Mouse (Mus musculus) midbrain, embryonic 11.5 days (tissue): ENCODE results near the gene Poldip3. TPM values are rescaled to one million over a fixed set of nuclear protein-coding genes. Genes with fewer than 3 reads are reported as not detected.
"Not testable (repeated sequence)": the region's sequence is repeated elsewhere in the genome, so short reads cannot be mapped to it uniquely, and the experiment has no call there.

Experiments used
- ATAC-seq: fragments of 200-750 bp; cut with Nextera tagmentation; 2 replicates; pipeline ENCODE4 v1.8.0; 2017; ENCODE audit warnings: moderate TSS enrichment, moderate library complexity; ENCODE audit not compliant: low FRiP score
- DNase-seq: peaks from one replicate; pipeline ENCODE4 v3.0.0; 2015; ENCODE audit warnings: low spot score; ENCODE audit errors: missing footprints
- H3K27ac ChIP-seq: fragments of 300-500 bp; sonication (generic); 2 replicates; pipeline ENCODE4 v1.5.1; 2014; ENCODE audit warnings: low read depth, low read length
- H3K27me3 ChIP-seq: fragments of 300-500 bp; sonication (generic); 2 replicates; pipeline ENCODE4 v1.6.1; 2014; ENCODE audit warnings: mild to moderate bottlenecking, low read length, moderate library complexity, mixed read lengths; ENCODE audit not compliant: control insufficient read depth, insufficient read depth
- H3K36me3 ChIP-seq: fragments of 300-500 bp; sonication (generic); 2 replicates; pipeline ENCODE4 v1.6.1; 2014; ENCODE audit warnings: mild to moderate bottlenecking, low read length, moderate library complexity, mixed read lengths; ENCODE audit not compliant: control insufficient read depth, insufficient read depth
- H3K4me1 ChIP-seq: fragments of 300-500 bp; sonication (generic); 2 replicates; pipeline ENCODE4 v1.6.1; 2014; ENCODE audit warnings: low read length; ENCODE audit not compliant: control insufficient read depth, insufficient read depth
- H3K4me2 ChIP-seq: fragments of 300-500 bp; sonication (generic); 2 replicates; pipeline ENCODE4 v1.6.1; 2014; ENCODE audit warnings: mild to moderate bottlenecking, moderate library complexity
- H3K4me3 ChIP-seq: fragments of 300-500 bp; sonication (generic); 2 replicates; pipeline ENCODE4 v1.5.1; 2014; ENCODE audit warnings: low read depth, low read length
- H3K9ac ChIP-seq: fragments of 300-500 bp; sonication (generic); 2 replicates; pipeline ENCODE4 v1.6.1; 2014; ENCODE audit warnings: low read length
- H3K9me3 ChIP-seq: fragments of 300-500 bp; sonication (generic); 2 replicates; pipeline ENCODE4 v1.6.1; 2016; ENCODE audit warnings: low read length; ENCODE audit not compliant: control insufficient read depth
- WGBS: fragments of 180-500 bp; shearing (Covaris S2); extraction: QIAGEN DNeasy Blood & Tissue Kit; methylation state at CpG from one replicate; pipeline ENCODE4 v1.1.7; 2014; 5-methylcytosine and 5-hydroxymethylcytosine counted together
- polyA plus RNA-seq: library from polyadenylated mRNA; unstranded; fragments of >200 nt; fragmentation: Nextera tagmentation; extraction: Ambion mirVana; gene quantifications from 2 replicates; pipeline ENCODE4 v1.2.1, GENCODE M21; 2014

Gene Poldip3
- polyA plus RNA-seq, 1 experiment from 2014 or later = 167 TPM

GRCm38 (mm10) chr15:83142861-83143260 is 6.3 kb downstream of the Poldip3 start:
- Histone ChIP-seq H3K27ac (no peak overlapping the region), H3K9me3 (no peaks in the 10 kb centered on the region), H3K4me2 (no peak overlapping the region), H3K9ac (no peak overlapping the region), H3K4me3 (no peak overlapping the region), H3K4me1 (peaks cover 4% of the 10 kb centered on the region), H3K36me3 (peaks cover 14% of the 10 kb centered on the region), H3K27me3 (no peaks in the 10 kb centered on the region)
- DNase-seq = no peak
- ATAC-seq = no peak
- WGBS = 50% methylated on average over 5 of the region's 5 CpGs

GRCm38 (mm10) chr15:83135654-83136053 is 13.5 kb downstream of the Poldip3 start:
- Histone ChIP-seq H3K4me3 (no peak overlapping the region), H3K4me2 (no peak overlapping the region), H3K9me3 (no peaks in the 10 kb centered on the region), H3K4me1 (no peaks in the 10 kb centered on the region), H3K9ac (no peak overlapping the region), H3K27ac (no peak overlapping the region), H3K36me3 (peaks cover 36% of the 10 kb centered on the region), H3K27me3 (no peaks in the 10 kb centered on the region)
- ATAC-seq (no peak), DNase-seq (no peak)
- 94% methylated on average over 2 of the region's 2 CpGs for whole genome bisulfite sequencing

DNA sequence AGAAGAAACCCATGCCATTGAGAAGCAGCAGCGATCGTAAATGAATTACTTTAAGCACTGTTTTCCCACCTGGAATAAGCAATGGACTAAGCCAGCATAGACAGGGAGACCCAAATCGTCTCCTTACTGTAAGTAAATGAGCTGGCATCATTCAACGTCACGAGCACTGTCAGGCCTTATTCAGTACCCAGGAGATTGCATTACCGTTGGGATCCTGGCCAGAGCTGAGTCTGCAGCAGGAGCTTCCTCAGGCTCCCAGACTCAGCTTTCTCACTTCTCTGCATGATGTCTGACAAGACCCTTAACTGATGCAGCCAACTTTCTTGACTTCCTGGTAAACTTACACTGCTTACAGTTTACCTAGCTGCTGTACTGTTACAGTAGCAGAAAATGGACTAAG is 14.5 kb downstream of the Poldip3 start:
- Histone ChIP-seq H3K36me3 (peaks cover 39% of the 10 kb centered on the region), H3K9ac (no peak overlapping the region), H3K27me3 (no peaks in the 10 kb centered on the region), H3K4me1 (no peaks in the 10 kb centered on the region), H3K4me2 (no peak overlapping the region), H3K9me3 (no peaks in the 10 kb centered on the region), H3K27ac (no peak overlapping the region), H3K4me3 (no peak overlapping the region)
- no peak for DNase-seq
- WGBS = 89% methylated on average over 6 of the region's 6 CpGs
- ATAC-seq = no peak

DNA sequence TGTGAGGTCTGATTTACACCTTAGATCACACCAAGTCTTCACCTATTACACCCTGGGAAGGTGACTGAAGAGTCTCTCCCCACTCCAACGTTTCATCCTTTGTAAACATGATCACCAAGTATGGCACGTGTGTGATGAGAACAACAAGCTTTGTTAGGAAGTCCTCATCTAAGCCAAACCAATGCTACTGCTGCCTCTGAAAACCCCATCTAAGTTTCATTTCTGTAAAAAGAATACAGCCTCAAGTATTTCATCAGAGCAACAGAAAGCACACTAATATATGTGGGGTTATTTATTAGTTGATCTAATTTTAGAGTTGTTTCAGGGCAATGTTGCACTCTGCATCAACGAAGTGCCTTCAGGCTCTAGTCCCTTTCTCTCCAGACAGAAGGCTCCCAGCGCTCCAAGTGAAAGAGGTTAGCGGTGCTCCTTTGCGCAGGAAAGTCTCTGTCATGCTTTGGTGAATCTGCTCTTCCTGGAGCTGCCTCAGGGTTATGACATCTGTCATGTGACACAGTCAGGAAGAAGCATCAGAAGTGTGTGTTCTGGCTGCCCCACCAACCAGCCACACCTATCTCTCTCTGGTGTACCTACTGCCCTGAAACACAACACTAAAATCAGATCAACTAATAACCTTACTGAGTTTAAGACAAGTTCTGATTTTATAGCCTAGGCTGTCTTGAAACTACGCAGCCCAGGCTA is 19.5 kb downstream of the Poldip3 start:
- Histone ChIP-seq H3K36me3 (peaks cover 56% of the 10 kb centered on the region), H3K9me3 (no peaks in the 10 kb centered on the region), H3K4me1 (no peaks in the 10 kb centered on the region), H3K4me2 (no peak overlapping the region), H3K9ac (no peak overlapping the region), H3K4me3 (no peak overlapping the region), H3K27me3 (no peaks in the 10 kb centered on the region), H3K27ac (no peak overlapping the region)
- ATAC-seq = no peak
- no peak for DNase-seq
- 93% methylated on average over 7 of the region's 7 CpGs for WGBS

DNA sequence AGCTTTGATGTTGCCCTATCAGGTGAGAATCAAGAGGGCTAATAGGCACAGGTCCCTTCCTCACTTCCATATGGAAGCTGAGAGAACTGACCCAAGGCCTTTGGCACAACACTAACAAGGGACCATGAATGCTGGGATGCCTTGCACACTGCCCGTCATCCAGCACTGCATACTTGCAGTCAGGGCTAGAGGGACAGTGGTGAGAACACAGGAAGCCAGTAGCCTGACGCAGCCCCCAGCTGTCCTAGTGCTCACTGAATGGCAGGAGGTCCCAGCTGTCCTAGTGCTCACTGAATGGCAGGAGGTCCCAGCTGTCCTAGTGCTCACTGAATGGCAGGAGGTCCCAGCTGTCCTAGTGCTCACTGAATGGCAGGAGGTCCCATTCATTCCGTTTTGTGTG is 22.1 kb downstream of the Poldip3 start:
- H3K4me2 ChIP-seq, H3K27me3 ChIP-seq, H3K9me3 ChIP-seq, DNase-seq, H3K9ac ChIP-seq, H3K4me3 ChIP-seq, H3K27ac ChIP-seq, ATAC-seq, H3K4me1 ChIP-seq: not testable (repeated sequence)
- peaks cover 46% of the 10 kb centered on the region for H3K36me3 ChIP-seq
- WGBS = 76% methylated on average over 3 of the region's 3 CpGs

DNA sequence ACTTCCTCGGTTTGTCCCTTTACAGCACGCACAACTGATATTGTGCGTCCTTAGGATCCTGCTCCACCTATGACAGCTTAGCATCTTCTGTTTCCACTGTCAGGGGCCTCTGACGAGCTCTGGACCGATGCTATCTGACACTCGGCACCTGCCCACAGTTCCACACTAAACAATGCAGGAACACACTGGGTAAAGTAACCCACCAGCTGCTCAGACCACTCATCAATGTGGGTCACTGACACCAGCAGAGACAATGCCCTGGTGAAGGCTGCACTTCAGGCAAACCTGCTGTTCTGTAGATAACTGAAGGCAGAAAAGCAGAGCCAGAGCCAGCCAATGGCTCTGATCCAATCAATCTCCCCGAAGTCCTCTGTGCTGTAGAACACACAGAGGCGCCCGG is 22.6 kb downstream of the Poldip3 start:
- no peak overlapping the region for H3K27ac ChIP-seq
- H3K36me3 ChIP-seq = peaks cover 42% of the 10 kb centered on the region
- H3K4me3 ChIP-seq = no peak overlapping the region
- H3K9me3 ChIP-seq = no peaks in the 10 kb centered on the region
- H3K9ac ChIP-seq = no peak overlapping the region
- no peaks in the 10 kb centered on the region for H3K27me3 ChIP-seq
- no peak overlapping the region for H3K4me2 ChIP-seq
- 93% methylated on average over 9 of the region's 9 CpGs for WGBS
- DNase-seq (no peak), ATAC-seq (no peak)
- peaks cover 1% of the 10 kb centered on the region for H3K4me1 ChIP-seq

DNA sequence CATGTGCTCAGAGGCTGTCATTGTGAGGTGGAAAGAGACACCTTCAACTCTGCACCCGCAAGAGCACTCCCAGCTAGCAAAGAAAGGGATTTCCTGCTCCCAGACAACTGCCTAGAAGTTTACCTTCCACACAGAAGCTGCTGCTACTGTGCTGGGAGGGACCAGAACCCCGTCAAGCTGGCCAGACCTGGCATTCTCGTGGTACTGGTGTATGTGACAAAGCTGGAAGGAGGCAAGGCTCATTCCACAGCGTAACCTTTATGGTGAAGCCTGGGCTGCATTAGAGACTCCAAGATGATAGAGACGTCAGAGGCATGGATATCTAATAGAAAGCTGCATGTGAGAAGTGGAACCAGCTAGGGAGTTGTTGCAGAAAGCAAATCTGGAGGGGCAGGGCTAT is 24.6 kb downstream of the Poldip3 start:
- Histone ChIP-seq H3K9ac (no peak overlapping the region), H3K4me3 (no peak overlapping the region), H3K9me3 (no peaks in the 10 kb centered on the region), H3K27ac (no peak overlapping the region), H3K27me3 (no peaks in the 10 kb centered on the region), H3K36me3 (peaks cover 35% of the 10 kb centered on the region), H3K4me2 (no peak overlapping the region), H3K4me1 (peaks cover 7% of the 10 kb centered on the region)
- WGBS = 63% methylated on average over 5 of the region's 5 CpGs
- ATAC-seq (no peak), DNase-seq (no peak)

DNA sequence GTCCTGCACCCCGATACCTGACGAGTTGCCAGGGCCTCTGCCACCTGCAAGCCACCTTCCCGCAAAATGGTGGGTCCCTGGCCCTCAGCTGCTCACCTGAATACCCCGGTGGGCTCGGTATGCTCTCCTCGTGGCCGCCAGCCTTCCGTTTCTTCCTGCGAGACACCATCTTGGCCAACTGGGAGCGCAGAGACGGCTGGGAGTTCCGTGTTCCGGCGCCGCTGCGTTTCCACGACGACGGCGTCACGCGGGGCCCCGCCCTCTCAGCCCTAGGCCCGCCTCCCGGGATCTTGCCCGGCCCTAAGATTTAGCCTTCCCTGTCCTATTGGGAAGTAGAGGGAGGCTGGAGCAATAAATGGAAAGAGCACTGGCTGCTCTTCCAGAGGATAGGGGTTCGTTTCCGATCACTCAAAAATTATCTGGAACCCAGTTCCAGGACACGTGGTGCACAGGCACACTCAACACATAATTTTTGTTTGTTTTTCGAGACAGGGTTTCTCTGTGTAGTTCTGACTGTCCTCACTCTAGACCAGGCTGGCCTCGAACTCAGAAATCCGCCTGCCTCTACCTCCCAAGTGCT is 26.5 kb downstream of the Poldip3 start, which contains the start of gene Rrp7a:
Rrp7a (minus strand) TSS at position 236 of the 580 bp plus-strand sequence.
- H3K4me3 ChIP-seq = peak within 1 kb of the TSS; percentile 86
- H3K36me3 ChIP-seq = peaks cover 33% of the 10 kb centered on the region
- peak within 1 kb of the TSS; percentile 79 for H3K4me2 ChIP-seq
- H3K27me3 ChIP-seq = no peaks in the 10 kb centered on the region
- H3K4me1 ChIP-seq = peaks cover 7% of the 10 kb centered on the region
- 11% methylated on average over 31 of the region's 32 CpGs for WGBS
- H3K9me3 ChIP-seq = no peaks in the 10 kb centered on the region
- H3K9ac ChIP-seq = peak within 1 kb of the TSS; percentile 80
- DNase-seq = peak; percentile 99
- ATAC-seq = peak; percentile 94
- peak within 1 kb of the TSS; percentile 79 for H3K27ac ChIP-seq

- peak overlapping the region; percentile 80 for H3K9ac ChIP-seq
- H3K9me3 ChIP-seq = no peaks in the 10 kb centered on the region
- peak overlapping the region; percentile 79 for H3K4me2 ChIP-seq
- ATAC-seq (peak; percentile 64), DNase-seq (peak; percentile 97)
- 4% methylated on average over 42 of the region's 43 CpGs for whole genome bisulfite sequencing
- H3K36me3 ChIP-seq = peaks cover 33% of the 10 kb centered on the region
- H3K27ac ChIP-seq = peak overlapping the region; percentile 79
- H3K4me1 ChIP-seq = peaks cover 7% of the 10 kb centered on the region
- H3K27me3 ChIP-seq = no peaks in the 10 kb centered on the region
- peak overlapping the region; percentile 86 for H3K4me3 ChIP-seq
Observed at GRCm38 (mm10) chr15:83121709-83122565, 27.2 kb downstream of the Poldip3 start.
